Mouse (Mus musculus) thymus, postnatal 36 days (tissue): ENCODE measurements around the gene Ccm2.

Source experiments
- DNase-seq, 2 experiments: peaks; one replicate each; pipeline ENCODE4 v3.0.0; 2022; ENCODE audit warnings: mixed read lengths in 2 of 2

Ccm2 gene

DNA sequence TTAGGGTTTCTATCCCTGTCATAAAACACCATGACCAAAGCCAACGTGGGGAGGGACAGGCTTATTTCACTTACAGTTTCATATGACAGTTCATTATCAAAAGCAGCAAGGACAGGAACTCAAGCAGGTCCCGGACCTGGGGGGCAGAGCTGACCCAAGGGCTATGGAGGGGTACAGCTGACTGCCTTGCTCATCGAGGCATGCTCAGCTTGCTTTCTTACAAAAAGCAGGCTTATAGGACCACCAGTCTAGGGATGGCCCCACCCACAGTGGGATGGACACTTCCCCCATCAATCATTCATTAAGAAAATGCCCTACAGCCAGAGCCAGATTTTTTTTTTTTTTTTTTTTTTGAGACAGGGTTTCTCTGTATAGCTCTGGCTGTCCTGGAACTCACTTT is 15.9 kb upstream of the Ccm2 start:
- DNase-seq: peak in 1 of 2 experiments; percentile 6

DNA sequence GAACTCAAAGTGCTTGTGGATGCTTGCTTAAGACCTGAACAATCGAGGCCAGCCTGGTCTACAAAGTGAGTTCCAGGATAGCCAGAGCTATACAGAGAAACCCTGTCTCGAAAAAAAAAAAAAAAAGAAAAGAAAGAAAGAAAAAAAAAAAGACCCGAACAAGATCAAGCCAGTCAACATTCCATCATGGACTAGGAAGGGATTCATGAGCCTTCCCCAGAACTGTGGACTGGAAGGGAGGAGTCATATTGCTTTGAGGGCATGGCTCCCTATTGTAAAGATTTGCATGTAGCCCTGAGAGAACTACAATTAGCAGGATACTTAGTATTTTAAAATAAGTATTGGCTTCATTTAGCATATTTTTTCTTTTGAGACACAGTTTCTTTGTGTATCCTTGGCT is 2.0 kb upstream of the Ccm2 start:
- DNase-seq: no peak

DNA sequence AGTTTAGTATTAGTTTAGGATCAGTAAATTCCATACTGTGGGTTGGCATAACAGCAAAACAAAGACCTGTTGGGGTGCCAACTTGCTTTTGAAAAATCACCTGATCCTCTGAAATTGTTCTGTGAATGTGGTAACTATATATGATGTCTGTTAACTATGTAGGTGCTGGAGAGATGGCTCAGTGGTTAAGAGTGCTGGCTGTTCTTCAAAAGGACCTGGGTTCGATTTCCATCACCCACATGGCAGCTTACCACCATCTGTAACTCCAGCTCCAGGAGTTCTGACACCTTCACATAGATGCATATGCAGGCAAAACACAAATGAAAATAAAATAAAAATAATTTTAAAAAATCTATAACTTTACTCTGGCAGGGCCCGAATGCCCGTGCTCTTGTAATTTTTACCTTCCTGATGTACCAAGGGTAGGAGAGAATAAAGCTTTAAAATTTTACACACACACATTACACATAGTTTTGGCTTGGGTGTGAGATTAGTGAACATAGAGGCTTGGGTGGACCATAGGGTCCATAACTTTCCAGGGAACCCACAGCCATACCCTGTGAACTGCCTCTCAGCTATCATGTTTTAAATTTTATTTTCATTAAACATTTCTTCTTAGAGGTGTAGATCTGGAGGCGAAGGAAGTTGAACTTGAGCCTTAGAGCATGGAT is 1.4 kb upstream of the Ccm2 start:
- DNase-seq: no peak

DNA sequence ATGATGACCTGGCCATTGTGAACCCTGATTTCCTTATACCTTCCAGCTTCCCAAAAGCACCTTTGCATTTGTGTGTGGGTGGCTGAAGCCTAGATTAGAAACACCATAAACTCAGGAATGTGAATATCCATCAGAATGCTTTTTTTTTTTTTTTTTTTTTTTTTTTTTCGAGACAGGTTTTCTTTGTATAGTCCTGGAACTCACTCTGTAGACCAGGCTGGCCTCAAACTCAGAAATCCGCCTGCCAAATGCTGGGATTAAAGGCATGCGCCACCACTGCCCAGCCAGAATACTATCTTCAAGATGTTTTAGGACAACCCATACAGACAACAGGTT is 862 bp upstream of the Ccm2 start:
- no peak for DNase-seq

DNA sequence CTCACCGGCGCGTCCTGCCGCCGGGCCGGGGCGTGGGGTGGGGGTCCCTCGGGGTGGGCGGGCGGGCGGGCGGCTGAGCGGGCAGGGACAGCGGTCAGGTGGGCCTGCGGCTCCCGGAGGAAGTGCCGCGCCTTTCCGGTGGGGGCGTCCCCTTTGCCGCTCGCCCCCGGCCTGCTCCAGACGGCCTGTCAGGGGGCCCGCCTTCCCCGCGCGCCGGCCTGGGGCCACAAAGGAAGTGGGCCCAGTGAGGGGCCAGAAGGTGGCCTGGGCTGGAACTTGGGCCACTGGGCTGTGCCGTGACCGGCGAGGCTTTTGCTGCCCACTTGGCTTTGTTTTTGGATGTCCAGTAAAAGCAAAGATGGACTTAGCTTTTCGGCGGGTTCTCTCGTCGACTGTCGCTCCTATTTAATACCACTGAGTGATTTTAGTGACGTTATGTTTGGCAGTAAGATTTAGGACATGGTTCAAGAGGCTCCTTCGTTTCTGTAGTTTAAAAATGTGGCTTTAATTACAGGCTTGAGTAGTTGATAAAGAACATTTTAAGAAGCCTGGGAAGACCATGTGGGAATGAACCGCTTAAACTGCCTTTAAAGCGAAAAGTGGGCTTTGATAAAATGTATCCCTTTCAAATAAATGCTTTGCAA is 472 bp downstream of the Ccm2 start:
- DNase-seq: peak; percentile 75 to 85

DNA sequence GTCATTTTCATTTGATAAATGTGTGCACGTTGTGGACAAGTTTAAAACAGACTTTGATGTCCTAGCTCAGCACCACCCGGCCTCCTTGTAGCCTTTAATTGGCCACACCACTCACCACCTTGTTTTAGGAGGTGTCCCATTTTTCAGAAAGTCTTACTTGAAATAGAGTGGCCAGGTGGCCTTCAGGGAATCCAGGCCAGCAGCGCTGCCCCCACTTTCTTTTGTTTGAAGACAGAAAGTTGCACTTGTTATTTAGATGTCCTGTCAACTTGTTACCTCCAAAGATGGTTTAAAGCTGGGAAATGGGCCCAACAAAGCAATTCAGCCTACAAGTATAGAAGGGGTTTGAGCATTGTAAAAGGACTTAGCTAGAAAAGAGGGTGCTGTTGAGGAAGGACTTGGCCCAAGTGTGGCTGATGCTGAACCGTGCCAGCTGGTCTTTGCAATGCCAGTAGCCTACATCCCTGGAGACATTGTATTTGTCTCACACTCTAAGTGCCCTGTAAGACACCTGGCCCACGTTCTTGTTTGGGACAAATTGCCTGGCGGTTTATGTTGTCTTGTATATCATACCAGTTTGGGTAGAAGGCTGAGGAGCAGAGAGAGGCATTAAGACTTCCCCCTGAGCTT is 1.1 kb downstream of the Ccm2 start:
- no peak for DNase-seq

DNA sequence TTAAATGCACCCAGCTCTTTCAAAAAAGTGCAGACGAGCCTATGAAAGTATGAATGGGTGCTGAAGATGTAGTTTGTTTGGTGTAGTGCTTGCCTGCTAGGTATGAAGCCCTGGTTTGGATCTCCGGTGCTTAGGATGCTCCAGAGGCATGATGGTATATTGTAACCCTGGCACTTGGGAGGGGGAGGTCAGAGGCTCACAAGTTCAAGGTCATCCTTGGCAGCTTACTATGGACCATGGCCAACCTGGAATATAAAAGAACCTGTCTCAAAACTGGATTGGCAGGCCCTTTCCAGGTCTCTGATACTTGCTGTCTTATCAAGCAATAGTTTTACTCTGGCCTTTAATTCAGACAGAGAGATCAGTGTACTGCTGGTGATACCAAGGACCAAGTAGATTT is 3.1 kb downstream of the Ccm2 start:
- DNase-seq: no peak

DNA sequence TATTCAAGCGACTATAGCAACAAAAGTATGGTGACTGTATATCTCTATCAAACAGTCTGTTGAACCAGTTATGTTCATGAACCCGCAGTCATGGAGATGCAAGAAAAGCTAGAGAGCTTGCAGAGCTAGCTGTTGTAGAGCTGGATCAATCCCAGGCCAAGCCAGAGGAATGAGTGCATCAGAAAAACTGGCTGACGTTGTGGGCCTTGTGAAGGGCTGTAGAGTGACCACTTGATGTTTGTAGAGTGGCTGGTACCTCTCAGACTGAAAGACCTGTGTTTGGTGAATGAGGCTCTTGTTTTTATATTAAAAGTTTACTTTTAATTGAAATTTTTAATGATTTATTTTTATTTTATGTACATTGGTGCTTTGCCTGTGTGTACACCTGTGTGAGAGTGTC is 3.5 kb downstream of the Ccm2 start:
- DNase-seq: no peak

DNA sequence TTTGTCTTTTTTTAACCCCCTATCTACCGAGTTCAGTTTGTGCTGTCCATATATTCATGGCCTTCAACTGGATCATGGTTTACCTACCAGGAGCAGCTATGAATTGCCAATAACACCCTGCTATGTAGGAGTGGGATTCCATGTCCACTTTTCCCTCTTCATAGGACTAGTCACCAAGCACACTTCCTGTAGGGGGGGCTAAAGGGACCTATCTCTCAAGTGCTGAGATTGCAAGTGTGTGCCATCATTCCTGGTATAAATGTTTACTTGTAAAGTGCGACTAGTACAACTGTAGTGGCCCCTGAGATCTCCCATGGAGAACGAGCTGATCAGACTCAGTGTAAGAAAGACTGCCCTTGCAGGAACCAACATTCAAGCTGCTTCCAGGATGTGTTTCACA is 11.5 kb downstream of the Ccm2 start:
- no peak for DNase-seq

DNA sequence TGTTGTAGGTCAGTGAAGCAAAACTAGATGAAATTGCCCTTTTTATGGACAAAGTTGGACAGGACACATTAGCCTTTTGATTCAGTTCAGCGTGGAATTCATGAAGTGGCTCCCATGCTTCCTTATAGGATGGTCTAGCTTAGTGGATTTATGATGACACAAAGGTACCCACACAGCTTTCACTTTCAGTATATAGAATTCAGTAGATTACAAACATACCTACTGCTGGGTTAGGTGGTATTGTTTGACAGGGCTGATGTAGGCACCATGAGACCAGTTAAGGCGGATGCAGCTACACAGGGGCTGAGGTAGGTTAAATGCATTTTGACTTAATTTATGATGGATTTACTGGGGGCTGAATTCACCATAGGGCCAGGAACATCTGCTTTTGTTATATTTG is 13.3 kb downstream of the Ccm2 start:
- no peak for DNase-seq

DNA sequence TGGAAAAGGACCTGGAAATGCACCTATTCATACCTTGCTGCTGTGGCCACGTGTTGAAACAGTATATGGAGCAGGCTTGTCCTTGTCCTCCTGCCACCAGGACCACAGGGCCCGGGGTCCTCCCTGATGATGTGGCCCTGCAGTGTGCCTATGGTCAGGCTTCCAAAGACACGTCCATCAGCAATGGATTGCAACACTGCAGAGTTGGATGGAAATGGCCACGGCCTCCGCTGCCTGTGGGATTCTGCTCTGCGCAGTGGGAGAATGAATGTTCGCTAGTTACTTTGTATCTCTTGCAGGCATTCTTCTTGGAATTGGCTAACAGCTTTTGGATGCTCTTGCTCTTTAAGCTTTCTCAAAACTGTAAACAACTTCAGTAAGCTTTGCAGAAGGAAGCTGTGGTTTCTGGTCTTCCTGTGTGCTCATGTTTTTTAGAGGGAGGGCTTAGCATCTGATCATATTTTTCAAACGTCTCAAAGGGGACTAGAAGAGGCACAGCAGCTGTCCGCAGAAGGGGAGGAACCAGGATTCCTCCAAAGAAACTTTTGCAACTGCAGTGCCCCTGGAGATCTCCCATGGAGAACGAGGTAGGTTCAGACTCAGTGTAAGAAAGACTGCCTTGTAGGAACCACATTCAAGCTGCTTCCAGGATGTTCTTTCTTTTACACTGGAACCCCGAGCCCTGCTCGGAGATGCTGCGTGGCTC is 14.1 kb downstream of the Ccm2 start:
- DNase-seq: peak; percentile 57

DNA sequence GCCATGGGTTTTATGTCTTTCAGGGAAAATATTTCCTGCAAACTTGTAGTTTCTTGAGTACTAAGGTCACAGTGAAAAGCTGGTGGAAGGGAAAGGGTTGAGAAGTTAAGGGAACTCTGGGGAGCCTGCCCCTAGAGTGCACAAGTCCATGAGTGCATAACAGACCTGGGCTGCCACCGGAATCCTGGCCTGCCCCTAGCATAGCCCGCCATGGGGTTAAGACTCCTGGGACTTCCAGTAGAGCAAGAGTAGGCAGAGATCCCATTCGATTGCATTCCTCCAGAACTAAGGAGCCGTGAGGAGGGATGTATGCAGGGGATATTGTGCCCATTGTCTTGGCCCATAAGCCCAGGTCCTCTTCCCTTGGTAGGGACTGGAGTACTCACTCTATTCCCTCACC is 14.8 kb downstream of the Ccm2 start:
- peak; percentile 41 to 50 for DNase-seq

DNA sequence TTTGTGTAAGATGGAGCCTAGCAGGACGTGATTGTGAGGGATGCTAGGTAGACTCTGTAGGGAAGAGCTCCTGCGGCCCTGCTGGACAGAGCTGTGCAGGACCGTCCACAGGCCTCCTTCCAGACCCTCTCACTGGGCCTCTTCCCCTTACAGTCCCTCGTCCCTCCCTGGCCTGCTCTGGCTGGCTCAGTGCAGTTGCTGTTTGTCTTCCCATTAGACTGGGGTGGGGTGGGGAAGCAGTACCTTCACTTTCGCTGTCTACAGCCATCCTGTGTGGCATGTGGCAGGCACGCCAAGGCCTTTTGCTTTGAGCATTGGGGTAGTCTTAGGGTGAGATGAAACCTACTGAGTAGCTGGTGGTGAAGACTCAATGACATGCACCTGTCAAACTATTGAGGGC is 15.7 kb downstream of the Ccm2 start:
- DNase-seq: peak; percentile 49 to 61

DNA sequence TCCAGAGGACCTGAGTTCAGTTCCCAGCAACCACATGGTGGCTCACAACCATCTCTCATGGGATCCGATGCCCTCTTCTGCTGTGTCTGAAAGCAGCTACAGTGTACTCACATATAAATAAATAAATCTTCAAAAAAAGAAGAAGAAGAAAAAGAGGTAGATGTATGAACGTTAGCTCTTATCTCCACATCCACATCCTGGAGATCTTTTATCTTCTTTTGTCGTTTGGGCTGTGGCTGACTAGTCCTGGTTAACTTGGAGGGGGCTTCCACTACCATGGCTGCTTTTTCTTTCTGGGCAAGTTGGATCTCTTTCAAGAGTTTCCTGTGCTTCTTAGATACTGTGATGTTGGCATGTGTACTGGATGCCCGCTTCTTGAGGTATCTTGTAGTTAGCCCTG is 16.5 kb downstream of the Ccm2 start:
- DNase-seq: no peak

DNA sequence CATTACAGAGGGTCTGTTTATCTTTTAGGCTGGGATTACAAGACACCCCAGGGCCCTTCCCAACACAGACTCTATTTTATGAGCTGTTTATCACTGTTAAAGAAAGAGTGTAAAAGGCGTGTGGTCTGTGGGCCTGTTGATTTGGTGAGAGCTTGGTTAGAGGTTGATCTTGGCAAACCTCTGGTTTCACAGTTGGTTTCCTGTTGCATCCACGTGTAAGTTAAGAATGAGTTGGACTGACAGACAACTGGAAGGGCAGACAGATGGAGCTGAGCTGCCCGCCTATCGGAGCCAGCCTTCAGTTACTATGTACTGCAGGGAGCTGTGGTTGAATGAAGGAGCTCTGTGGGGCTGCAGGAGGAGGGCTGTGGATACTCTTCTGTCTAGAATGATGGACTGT is 19.8 kb downstream of the Ccm2 start:
- no peak for DNase-seq

DNA sequence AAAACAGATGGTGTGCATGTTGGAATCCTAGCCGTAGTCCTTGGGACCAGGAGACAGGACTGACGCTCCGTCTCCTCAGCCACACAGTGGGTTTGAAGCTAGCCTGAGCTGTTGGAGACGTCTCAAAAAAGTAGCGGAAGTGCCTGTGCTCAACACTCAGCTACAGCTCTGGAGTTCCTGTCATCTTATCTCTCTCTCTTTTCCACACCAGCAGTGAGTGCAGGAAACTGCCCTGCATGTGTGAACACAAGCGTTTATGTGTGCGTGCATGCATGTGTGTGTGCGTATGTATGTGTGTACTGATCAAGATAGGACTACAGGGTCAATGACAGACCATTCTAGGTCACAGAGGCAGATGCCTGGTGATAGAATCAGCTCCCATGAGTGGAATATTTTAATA is 21.3 kb downstream of the Ccm2 start:
- DNase-seq: no peak

DNA sequence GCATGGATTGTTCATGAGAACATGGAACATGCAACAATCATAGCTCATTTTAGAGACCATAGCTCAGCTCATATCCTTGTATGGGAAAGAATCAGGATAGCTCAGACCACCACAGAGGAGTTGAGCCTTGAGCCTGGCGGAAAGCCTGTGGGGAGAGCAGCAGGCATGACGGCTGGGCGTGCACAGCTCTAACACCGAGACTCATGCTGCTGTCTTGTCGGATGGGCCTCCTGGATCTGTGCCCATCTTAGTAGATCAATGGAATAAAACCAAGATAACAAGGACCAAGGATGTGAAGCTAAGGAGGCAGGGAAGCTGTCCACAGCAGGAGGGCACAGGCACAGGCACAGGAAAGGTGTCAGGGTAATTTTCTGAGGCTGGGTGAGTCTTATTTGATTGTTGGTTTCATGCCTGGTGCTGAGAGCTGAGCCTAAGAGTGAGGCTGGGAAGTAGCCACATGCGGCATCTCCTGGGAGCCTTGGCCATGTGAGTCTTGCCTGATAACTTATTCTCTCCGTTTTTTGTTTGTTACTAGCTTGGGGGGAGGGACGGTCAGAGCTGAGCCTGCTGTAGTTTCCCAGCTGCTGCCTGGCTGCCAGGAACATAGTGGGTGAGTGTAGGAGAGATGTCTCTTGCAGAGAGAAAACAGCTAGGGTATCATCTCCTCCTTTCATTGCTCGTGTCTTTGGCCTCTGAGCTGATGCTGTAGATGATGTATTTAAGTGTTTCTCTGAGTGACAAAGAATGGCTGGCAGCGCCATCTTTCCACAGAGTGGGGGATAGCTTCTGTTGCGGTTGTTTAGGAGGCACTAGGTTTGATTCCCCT is 22.1 kb downstream of the Ccm2 start:
- DNase-seq: no peak

DNA sequence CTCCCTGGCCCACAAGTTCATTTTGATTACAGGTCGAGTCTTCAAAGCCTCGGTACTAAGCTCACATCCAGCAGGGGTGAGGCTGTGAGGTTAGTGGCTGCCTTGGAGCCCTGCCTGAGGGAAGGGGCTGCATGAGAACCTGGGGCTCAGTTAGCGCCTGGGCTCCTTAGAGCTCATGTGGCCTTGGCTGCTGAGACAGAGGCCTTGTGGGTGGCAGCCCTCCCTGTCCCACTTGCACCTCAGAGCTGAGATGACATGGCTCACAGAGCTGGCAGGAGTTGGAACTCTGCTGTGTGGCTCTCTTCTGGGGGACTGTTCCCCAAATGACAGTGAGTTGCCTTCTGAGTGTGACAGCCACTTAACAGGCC is 22.7 kb downstream of the Ccm2 start:
- no peak for DNase-seq

DNA sequence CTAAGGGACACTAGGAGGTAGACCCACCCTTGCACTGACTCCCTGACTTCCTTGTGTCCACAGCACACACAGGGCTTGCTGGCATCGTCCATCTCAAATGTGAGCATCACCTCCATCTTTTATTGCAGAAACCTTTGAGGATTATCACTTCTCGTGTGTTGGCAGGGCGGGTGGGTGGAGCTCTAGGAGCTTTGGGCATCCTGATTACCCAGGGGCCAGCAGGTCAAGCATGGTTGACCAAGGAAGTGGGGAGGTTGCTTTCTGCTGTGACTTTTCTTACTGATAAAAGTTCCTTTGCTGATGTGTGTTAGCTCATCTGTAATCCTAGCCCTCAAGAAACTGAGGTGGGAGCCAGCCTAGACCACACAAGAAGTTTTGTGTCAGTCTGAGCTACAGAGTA is 29.5 kb downstream of the Ccm2 start:
- DNase-seq: no peak

DNA sequence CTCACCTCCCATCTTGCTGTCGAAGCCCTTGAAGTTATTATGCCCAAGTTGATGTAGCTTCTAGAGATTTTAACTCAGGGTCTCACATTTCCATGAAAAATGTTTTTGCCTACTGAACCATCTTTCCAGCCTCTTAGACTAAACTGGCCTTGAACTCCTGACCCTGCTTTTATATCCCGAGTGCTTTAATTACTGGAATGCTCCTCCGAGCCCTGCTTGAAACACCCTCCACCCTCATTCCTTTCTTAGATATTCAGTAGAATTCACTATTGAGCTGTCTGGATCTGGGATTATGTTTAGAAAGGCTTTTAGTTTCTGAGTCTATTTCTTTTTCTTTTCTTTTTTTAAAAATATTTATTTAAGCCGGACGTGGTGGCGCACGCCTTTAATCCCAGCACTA is 32.7 kb downstream of the Ccm2 start:
- DNase-seq: no peak

DNA sequence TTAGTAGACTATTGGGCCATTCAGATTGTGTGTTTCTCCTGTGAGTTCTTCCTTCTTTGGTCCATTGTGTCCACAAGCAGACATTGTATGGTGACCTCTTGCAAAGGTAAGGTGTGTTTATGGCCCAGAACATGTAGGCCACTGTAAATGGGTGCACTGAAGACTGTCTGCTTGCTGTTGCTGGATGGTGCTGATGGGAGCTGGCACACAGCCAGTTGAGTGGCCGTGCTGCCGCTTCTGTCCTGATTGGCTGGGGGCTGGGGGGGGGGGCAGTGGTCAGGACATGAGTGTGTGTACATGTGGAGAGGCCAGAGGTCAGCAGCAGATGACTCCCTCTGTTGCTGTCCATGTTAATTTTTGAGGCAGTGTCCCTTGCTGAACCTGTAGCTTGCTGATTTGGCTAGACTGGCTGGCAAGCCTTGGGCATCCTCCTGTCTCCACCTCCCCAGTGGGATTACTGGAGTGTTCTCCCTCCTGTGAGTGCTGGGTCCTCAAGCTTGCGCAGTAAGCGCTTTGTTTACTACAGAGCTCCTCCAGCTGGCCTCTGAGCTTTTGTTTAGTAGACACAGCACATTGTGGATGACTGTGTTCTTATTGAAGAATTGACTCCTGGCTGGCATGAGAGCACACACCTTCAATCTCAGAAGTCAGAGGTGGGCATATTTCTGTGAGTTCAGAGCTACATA is 33.5 kb downstream of the Ccm2 start:
- no peak for DNase-seq

DNA sequence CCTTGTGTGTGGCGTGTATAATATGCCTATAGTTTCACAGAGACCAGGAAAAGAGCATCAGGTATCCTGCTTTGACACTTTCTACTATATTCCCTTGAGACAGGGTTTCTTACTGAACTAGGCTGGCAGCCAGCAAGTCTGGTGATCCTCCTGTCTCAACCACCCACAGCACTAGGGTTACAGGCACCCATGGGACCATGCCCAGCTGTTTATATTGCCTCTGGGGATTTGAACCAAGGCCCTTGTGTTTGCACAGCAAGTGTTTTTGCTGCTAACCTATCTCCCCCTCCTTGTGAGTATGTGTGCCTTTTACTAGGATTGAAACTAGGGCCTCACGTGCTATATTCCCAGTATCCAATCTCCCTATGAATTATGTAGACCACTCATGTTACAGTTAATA is 34.9 kb downstream of the Ccm2 start:
- DNase-seq: no peak

DNA sequence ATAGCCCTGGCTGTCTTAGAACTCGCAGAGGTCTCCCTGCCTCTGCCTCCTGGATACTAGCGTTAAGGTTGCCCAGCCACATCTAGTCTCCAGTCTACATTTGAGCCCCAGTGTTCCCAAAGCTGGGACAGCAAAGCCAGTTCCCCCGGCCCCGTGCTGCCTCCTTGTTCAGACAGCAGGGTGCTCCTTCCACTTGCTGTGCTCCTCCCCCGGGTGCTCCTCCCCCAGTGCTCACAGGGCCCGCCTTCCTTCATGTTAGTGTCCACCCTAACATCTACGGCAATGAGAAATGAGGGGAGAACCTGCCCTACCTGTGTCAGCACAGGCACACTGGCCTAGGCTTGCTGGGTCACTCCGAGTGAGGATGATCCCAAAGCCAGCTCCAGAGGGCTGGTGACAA is 39.1 kb downstream of the Ccm2 start:
- DNase-seq: no peak
